In the genomic region with DNA sequence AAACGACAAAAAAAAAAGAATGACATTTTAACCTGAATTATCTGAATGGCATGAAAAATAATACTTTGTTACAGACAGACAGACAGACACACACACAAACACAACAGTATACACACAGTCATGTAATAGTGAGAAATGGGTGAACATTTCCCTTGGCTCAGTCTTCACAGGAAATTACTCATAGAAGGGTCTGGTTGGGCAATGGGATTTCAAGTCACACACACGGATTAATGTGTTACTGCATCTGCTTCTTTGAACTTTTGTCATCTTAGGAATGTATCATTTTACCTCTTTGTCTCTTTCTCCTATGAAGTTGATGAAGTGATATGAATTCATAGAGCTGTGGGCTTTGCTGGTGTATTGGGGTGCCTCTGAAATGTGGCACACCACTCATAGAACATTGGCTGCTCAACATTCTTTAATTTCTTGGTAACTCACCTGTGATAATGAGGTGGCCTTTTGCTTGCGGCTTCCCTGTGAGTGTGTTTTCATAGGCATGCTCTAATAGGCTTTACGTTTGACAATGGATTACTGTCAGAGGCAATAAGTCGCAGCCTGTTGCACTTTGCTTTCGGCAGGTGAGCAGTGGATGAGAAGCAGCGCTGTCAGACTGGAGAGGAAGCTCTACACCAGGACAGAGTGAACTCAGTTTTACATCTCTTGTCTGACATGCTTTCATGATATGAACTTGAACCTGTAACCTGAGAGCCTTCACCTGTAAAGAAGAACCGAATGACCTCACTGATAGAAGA, we compare ENCODE assay signal across 28 mouse cellular contexts.
DNase-seq lines count a peak whose midpoint lies in the region; ATAC-seq lines count a peak whose summit lies in the region.
"Had no signal": no experiment of that assay in that cellular context is flagged by ENCODE, and none has a peak within 500 bp of the region (broad histone marks: within the 10 kb centered on the region; RNA-seq: fewer than 3 reads in every experiment).

No protein-coding gene starts in this region.

- 49% methylated on average over 8 of the region's 8 CpGs for WGBS in kidney, embryonic 14.5 days
- WGBS in embryonic facial prominence, embryonic 14.5 days, result 63% methylated on average over 8 of the region's 8 CpGs

- H3K4me3 ChIP-seq in kidney, embryonic 14.5 days (ENCODE audit: low read length), result no peak overlapping the region
- no peak overlapping the region for H3K4me3 ChIP-seq in embryonic facial prominence, embryonic 14.5 days (ENCODE audit: low read depth, low read length)
- H3K4me3 ChIP-seq: embryonic facial prominence, embryonic 13.5 days; forebrain, embryonic 10.5 days; forebrain, embryonic 13.5 days; gastrocnemius, adult 2 months; heart, embryonic 12.5 days; heart, embryonic 15.5 days; hindbrain, embryonic 10.5 days; hindbrain, embryonic 13.5 days; intestine, embryonic 15.5 days had no signal

- no peak overlapping the region for H3K9ac ChIP-seq in kidney, embryonic 14.5 days (ENCODE audit: low read depth, low read length)
- no peak overlapping the region for H3K9ac ChIP-seq in embryonic facial prominence, embryonic 14.5 days (ENCODE audit: low read depth, low read length)
- H3K9ac ChIP-seq: embryonic facial prominence, embryonic 13.5 days; forebrain, embryonic 13.5 days; heart, embryonic 12.5 days; heart, embryonic 15.5 days; hindbrain, embryonic 13.5 days; intestine, embryonic 15.5 days had no signal

- H3K36me3 ChIP-seq in kidney, embryonic 14.5 days (ENCODE audit: control insufficient read depth, insufficient read depth, low read length), result no peaks in the 10 kb centered on the region
- H3K36me3 ChIP-seq in embryonic facial prominence, embryonic 14.5 days (ENCODE audit: control insufficient read depth, insufficient read depth, low read length), result no peaks in the 10 kb centered on the region
- H3K36me3 ChIP-seq: embryonic facial prominence, embryonic 13.5 days; forebrain, embryonic 10.5 days; heart, embryonic 12.5 days; heart, embryonic 15.5 days; hindbrain, embryonic 10.5 days; hindbrain, embryonic 13.5 days; intestine, embryonic 15.5 days had no signal

- H3K27me3 ChIP-seq in kidney, embryonic 14.5 days (ENCODE audit: control insufficient read depth, insufficient read depth, low read length), result no peaks in the 10 kb centered on the region
- H3K27me3 ChIP-seq in embryonic facial prominence, embryonic 14.5 days (replicated peaks; ENCODE audit: control insufficient read depth, insufficient read depth, low read length), result no peaks in the 10 kb centered on the region
- H3K27me3 ChIP-seq: embryonic facial prominence, embryonic 13.5 days; forebrain, embryonic 13.5 days; heart, embryonic 12.5 days; heart, embryonic 15.5 days; hindbrain, embryonic 13.5 days; intestine, embryonic 15.5 days had no signal

- no peaks in the 10 kb centered on the region for H3K9me3 ChIP-seq in kidney, embryonic 14.5 days (ENCODE audit: control insufficient read depth, low read length)
- no peaks in the 10 kb centered on the region for H3K9me3 ChIP-seq in embryonic facial prominence, embryonic 14.5 days (ENCODE audit: control insufficient read depth, low read length)
- H3K9me3 ChIP-seq: embryonic facial prominence, embryonic 13.5 days; forebrain, embryonic 10.5 days; forebrain, embryonic 13.5 days; heart, embryonic 12.5 days; heart, embryonic 15.5 days; hindbrain, embryonic 10.5 days; hindbrain, embryonic 13.5 days; intestine, embryonic 15.5 days had no signal

- H3K4me2 ChIP-seq in kidney, embryonic 14.5 days (replicated peaks; ENCODE audit: low read depth, low read length), result no peak overlapping the region
- H3K4me2 ChIP-seq in embryonic facial prominence, embryonic 14.5 days (ENCODE audit: low read depth, low read length), result no peak overlapping the region
- H3K4me2 ChIP-seq: embryonic facial prominence, embryonic 13.5 days; forebrain, embryonic 13.5 days; heart, embryonic 12.5 days; heart, embryonic 15.5 days; hindbrain, embryonic 13.5 days; intestine, embryonic 15.5 days had no signal

- no peak overlapping the region for H3K27ac ChIP-seq in kidney, embryonic 14.5 days (ENCODE audit: low read depth, low read length)
- no peak overlapping the region for H3K27ac ChIP-seq in embryonic facial prominence, embryonic 14.5 days (replicated peaks; ENCODE audit: low read depth, low read length)
- H3K27ac ChIP-seq: embryonic facial prominence, embryonic 13.5 days; forebrain, embryonic 10.5 days; forebrain, embryonic 13.5 days; gastrocnemius, adult 2 months; heart, embryonic 15.5 days; hindbrain, embryonic 10.5 days; hindbrain, embryonic 13.5 days; intestine, embryonic 15.5 days had no signal

- no peaks in the 10 kb centered on the region for H3K4me1 ChIP-seq in kidney, embryonic 14.5 days (ENCODE audit: control insufficient read depth, insufficient read depth, low read length)
- H3K4me1 ChIP-seq in embryonic facial prominence, embryonic 14.5 days (ENCODE audit: control insufficient read depth, insufficient read depth, low read length), result no peaks in the 10 kb centered on the region
- H3K4me1 ChIP-seq: embryonic facial prominence, embryonic 13.5 days; forebrain, embryonic 10.5 days; forebrain, embryonic 13.5 days; heart, embryonic 12.5 days; heart, embryonic 15.5 days; hindbrain, embryonic 10.5 days; hindbrain, embryonic 13.5 days; intestine, embryonic 15.5 days had no signal

- no peak for DNase-seq in kidney, postnatal 25 days
- DNase-seq in 3T3-L1 (ENCODE audit: low read depth, low spot score), result peak; percentile 51
- peak; percentile 20 for DNase-seq in Muller cell, postnatal 12 days (ENCODE audit: inconsistent ontology term)
- peak; percentile 53 for DNase-seq in embryonic facial prominence, embryonic 14.5 days (ENCODE audit: low spot score)
- no peak for DNase-seq in heart, adult 11 months
- no peak for DNase-seq in lung, postnatal 36 days
- no peak for DNase-seq in adipocyte (ENCODE audit: low spot score)
- DNase-seq: adrenal gland, adult 8-10 months; adrenal gland, postnatal 36 days; cerebellum, adult 18-20 months; cerebellum, adult 9-10 months; cerebellum, postnatal 14 days; gastrocnemius, adult 2 months; gastrocnemius, postnatal 14 days; heart, adult 18-20 months; heart, postnatal 10 days; heart, postnatal 36 days had no signal

- ATAC-seq in kidney, embryonic 14.5 days (ENCODE audit: low FRiP score, low TSS enrichment), result peak; percentile 32; the same call in 1 of the 2 replicates
- ATAC-seq in embryonic facial prominence, embryonic 14.5 days (ENCODE audit: low read depth), result peak; percentile 77; the same call in 1 of the 2 replicates
- ATAC-seq: forebrain, embryonic 13.5 days; forebrain, embryonic 16.5 days; hindbrain, embryonic 16.5 days; intestine, embryonic 15.5 days had no signal

Comparison
In these comparisons a context has a peak if more than half of its experiments do, and no peak if none do; other contexts are left out.
1. DNase-seq: peak in 3T3-L1 (single experiment), Muller cell, postnatal 12 days (single experiment) and embryonic facial prominence, embryonic 14.5 days (single experiment); none in kidney, postnatal 25 days (0 of 2), heart, adult 11 months (single experiment), lung, postnatal 36 days (single experiment) and adipocyte (single experiment).